Mouse (Mus musculus) limb, embryonic 14.5 days (tissue): ENCODE measurements around the gene Ccar1. TPM values are rescaled to one million over a fixed set of nuclear protein-coding genes. Genes with fewer than 3 reads are reported as not detected.

Source experiments
- ATAC-seq: fragments of 200-750 bp; cut with Nextera tagmentation; 2 replicates; pipeline ENCODE4 v1.8.0; 2017; ENCODE audit warnings: low read depth, moderate number of reproducible peaks, moderate TSS enrichment; ENCODE audit not compliant: low FRiP score
- DNase-seq: peaks from one replicate; pipeline ENCODE4 v3.0.0-alpha.2; 2015; ENCODE audit warnings: low spot score
- H3K27ac ChIP-seq: fragments of 300-500 bp; sonication (generic); replicated peaks from 2 replicates; pipeline ENCODE4 v1.5.1; 2014; ENCODE audit warnings: low read depth, mild to moderate bottlenecking, low read length, moderate library complexity, mixed read lengths
- H3K27me3 ChIP-seq: fragments of 300-500 bp; sonication (generic); 2 replicates; pipeline ENCODE4 v1.6.1; 2014; ENCODE audit warnings: low read length, mixed read lengths; ENCODE audit not compliant: control insufficient read depth, insufficient read depth
- H3K36me3 ChIP-seq: fragments of 300-500 bp; sonication (generic); 2 replicates; pipeline ENCODE4 v1.6.1; 2014; ENCODE audit warnings: mild to moderate bottlenecking, low read length, moderate library complexity, mixed read lengths; ENCODE audit not compliant: control insufficient read depth, insufficient read depth
- H3K4me1 ChIP-seq: fragments of 300-500 bp; sonication (generic); 2 replicates; pipeline ENCODE4 v1.6.1; 2014; ENCODE audit warnings: antibody characterized with exemption, low read length, mixed read lengths; ENCODE audit not compliant: control insufficient read depth, insufficient read depth
- H3K4me2 ChIP-seq: fragments of 300-500 bp; sonication (generic); replicated peaks from 2 replicates; pipeline ENCODE4 v1.6.1; 2014; ENCODE audit warnings: low read depth, mild to moderate bottlenecking, low read length, moderate library complexity; ENCODE audit not compliant: severe bottlenecking
- H3K4me3 ChIP-seq: fragments of 300-500 bp; sonication (generic); replicated peaks from 2 replicates; pipeline ENCODE4 v1.5.1; 2014; ENCODE audit warnings: low read length
- H3K9ac ChIP-seq: fragments of 300-500 bp; sonication (generic); 2 replicates; pipeline ENCODE4 v1.6.1; 2014; ENCODE audit warnings: mild to moderate bottlenecking, low read depth, low read length, moderate library complexity; ENCODE audit not compliant: severe bottlenecking
- H3K9me3 ChIP-seq: fragments of 300-500 bp; sonication (generic); 2 replicates; pipeline ENCODE4 v1.6.1; 2016; ENCODE audit warnings: low read length; ENCODE audit not compliant: control insufficient read depth
- POLR2A ChIP-seq: fragments of 200-500 bp; IDR thresholded peaks from 2 replicates; pipeline ENCODE4 v1.8.0; 2012; ENCODE audit warnings: inconsistent platforms, mild to moderate bottlenecking, moderate library complexity, borderline replicate concordance; ENCODE audit not compliant: insufficient read depth, insufficient read length; ENCODE audit errors: extremely low read depth
- WGBS: fragments of 180-500 bp; shearing (Covaris S2); extraction: QIAGEN DNeasy Blood & Tissue Kit; methylation state at CpG from one replicate; pipeline ENCODE4 v1.1.7; 2014; 5-methylcytosine and 5-hydroxymethylcytosine counted together
- polyA plus RNA-seq, 2 experiments: library from polyadenylated mRNA; depleted of rRNA in 1 of 2; stranded (reverse) in 1 of 2; unstranded in 1 of 2; fragments of >200 nt; fragmentation: Nextera tagmentation in 1 of 2; extraction: Ambion mirVana in 1 of 2; gene quantifications; 2 replicates each; pipeline versions ENCODE4 v1.2.1 to v1.2.3; 2012 to 2014

Gene Ccar1
- polyA plus RNA-seq, 2 experiments = 77.9 to 116 TPM

DNA sequence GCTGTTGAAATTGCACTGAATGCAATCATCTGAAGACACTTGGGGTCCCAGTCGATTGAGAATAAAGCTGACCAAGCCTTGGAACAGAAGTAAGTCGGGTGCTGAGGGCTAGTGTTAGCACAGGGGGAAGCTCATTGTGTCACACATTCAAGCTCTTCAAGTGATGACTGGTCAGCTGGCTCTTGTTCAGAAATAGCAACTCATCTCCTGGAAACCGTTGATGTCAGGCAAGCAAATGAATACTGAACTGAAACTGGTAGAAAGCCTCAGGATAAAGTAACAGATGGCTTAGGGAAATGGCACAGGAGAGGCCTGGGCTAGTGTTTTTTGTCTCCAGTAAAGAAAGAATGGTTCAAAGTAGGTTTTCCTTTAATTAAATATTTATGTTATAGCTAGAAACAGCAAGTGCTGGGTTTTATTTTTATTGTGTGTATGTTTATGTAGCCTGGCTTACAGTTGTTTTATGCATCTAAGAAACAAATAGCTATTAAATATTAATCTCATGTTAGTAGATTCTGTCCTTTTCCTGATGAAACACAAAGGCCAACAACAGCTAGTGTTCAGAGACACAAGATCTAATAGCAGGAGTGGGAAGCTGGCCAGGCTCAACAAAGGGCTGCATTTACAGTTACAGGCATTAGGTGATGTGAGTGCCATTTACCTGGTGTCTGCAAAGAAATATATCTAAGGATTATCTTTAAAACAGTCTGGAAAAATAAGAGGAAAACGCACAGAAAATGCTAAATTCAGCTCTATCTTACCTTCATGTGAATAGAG is 51.9 kb downstream of the Ccar1 start:
- Histone ChIP-seq H3K4me1 (no peaks in the 10 kb centered on the region), H3K9ac (no peak overlapping the region), H3K9me3 (no peaks in the 10 kb centered on the region), H3K4me3 (no peak overlapping the region), H3K27ac (no peak overlapping the region), H3K36me3 (peaks cover 41% of the 10 kb centered on the region), H3K27me3 (no peaks in the 10 kb centered on the region), H3K4me2 (no peak overlapping the region)
- WGBS = 87% methylated on average over 4 of the region's 4 CpGs
- TF ChIP-seq POLR2A = no peak
- no peak for ATAC-seq
- DNase-seq = no peak

DNA sequence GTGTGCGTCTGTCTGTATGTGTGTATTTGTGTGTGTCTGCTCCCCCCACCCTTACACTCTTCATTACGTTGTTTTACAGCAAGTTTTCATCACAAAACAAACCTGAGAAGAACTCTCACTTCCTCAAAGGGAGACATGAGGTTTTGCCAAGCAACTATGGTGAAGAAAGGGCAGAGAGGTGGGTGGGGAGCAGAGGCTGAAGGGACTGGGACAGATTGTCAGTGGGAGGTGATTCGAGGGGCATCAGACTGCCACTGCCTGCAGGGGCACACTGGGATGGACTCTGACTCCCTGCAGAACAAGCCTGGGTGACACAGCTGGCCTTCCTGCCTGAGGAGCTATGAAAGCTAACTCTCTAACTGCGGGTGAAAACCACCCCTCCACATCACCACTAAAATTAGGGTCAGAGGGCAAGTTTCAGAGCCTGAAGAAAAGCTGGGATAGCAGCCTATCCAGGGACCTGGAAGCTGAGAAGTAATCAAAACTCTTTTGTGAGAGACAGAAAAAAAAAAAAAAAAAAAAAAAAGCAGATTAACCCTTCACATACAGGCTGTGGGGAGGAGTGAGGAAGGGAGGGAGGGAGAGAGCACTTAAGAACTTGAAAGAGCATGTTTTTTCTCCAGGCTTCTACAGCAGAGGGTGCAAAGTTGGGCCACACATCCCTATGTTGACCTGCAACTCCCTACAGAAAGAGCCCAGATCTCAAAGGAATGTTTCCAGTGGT is 55.0 kb downstream of the Ccar1 start:
- Histone ChIP-seq H3K4me1 (no peaks in the 10 kb centered on the region), H3K27me3 (no peaks in the 10 kb centered on the region), H3K4me2 (no peak overlapping the region), H3K4me3 (no peak overlapping the region), H3K36me3 (peaks cover 19% of the 10 kb centered on the region), H3K27ac (no peak overlapping the region), H3K9me3 (no peaks in the 10 kb centered on the region), H3K9ac (no peak overlapping the region)
- ATAC-seq = no peak
- TF ChIP-seq POLR2A = no peak
- 46% methylated on average over 4 of the region's 4 CpGs for WGBS
- no peak for DNase-seq

DNA sequence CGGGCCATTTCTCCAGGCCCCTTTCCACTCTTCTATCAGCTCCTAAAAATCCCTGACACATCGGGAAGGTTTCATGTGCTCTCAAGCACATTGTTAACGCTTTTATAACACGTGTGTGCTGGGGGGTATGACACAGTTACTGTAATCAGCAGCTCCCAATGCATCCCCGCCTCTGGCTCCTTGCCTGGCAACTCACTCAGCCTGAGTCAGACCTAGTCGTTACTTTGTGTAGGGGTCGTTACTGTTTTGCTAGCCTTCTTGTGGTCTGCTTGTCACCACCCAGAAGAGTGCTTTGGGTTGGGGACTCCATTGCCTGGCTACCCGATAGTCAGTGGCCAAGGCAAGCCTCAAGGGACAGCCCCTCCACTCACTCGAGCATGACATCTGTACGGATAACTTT is 61.3 kb downstream of the Ccar1 start:
- Histone ChIP-seq H3K27ac (no peak overlapping the region), H3K4me2 (no peak overlapping the region), H3K9me3 (no peaks in the 10 kb centered on the region), H3K4me3 (no peak overlapping the region), H3K27me3 (no peaks in the 10 kb centered on the region), H3K4me1 (peaks cover 4% of the 10 kb centered on the region), H3K36me3 (no peaks in the 10 kb centered on the region), H3K9ac (no peak overlapping the region)
- no peak for TF ChIP-seq POLR2A
- ATAC-seq (no peak), DNase-seq (no peak)
- 57% methylated on average over 10 of the region's 10 CpGs for WGBS

DNA sequence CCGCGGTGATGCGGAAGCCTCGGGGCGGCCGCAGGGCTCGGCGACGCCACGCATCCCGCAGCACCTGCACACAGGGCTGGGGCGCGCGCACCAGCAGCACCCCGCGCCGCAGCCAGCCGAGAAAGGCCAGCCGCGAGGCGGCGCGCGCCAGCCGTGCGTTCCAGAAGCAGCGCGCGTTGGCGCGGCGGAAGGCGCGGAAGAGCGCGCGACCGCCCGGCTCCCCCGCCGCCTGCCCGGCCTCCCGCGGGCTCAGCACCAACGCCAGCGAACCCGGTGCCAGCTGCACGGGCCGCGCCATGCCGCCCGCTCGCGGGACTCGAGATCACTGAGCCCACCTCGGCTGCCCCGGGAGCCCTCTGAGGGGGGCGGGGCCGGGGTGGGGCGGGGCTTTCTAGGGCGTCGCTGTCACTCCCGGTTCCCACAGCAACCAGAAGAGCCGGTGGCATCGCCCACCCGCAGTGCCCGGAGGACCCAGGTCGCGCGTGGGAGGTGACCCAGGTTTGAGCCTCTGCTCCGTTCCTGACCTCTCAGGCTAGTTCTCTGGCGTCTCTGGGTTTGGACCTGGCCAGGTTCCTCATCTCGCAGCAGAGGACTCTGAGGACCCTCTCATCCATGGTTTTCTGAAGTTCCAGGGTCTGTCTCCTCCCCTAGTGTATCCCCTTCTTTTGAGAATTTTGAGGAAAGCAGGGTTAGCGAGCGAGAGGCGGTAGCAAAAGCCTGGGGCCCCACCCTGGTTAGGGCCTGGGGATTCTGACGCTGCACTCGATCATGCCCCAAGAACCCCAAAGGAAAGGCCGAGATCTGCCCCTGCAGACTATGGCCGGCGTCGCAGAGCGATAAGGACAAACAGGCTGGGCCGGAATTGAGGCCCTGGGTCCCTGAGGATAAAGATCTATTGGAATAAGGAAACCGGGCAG is 66.1 kb downstream of the Ccar1 start, which contains the start of gene Stox1:
Gene Stox1, minus strand, starts transcription at position 358 of the 917 bp plus-strand sequence.
- DNase-seq (peak; percentile 67), ATAC-seq (peak; percentile 83)
- Histone ChIP-seq H3K4me3 (peak within 1 kb of the TSS; percentile 74), H3K9ac (peak within 1 kb of the TSS; percentile 64), H3K27ac (no peak within 1 kb of the TSS), H3K9me3 (no peaks in the 10 kb centered on the region), H3K36me3 (no peaks in the 10 kb centered on the region), H3K4me2 (peak within 1 kb of the TSS; percentile 93), H3K27me3 (no peaks in the 10 kb centered on the region), H3K4me1 (peaks cover 4% of the 10 kb centered on the region)
- no peak for TF ChIP-seq POLR2A
- 7% methylated on average over 25 of the region's 85 CpGs for WGBS

DNA sequence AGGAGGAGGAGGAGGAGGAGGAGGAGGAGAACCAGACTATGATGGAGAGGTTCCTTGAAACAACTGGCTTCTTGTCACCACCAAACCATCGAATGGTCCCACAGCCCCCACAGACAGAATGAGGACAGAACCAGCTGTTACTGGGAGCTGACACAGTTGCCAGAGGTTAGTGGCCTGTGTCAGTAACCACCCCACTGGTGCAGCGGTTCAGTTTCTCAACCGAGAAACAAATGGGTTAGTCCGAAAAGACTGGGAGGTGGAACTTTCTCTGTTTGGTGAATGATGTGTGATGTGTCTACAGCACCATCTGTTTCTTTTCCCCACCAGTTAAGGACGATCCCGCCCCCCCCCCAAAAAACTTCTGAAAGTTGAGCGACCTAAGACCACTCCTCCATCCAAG is 67.2 kb downstream of the Ccar1 start:
- DNase-seq (no peak), ATAC-seq (no peak)
- no peak for TF ChIP-seq POLR2A
- WGBS = 8% methylated on average over 7 of the region's 7 CpGs
- Histone ChIP-seq H3K27ac (no peak overlapping the region), H3K9ac (no peak overlapping the region), H3K27me3 (no peaks in the 10 kb centered on the region), H3K4me1 (peaks cover 4% of the 10 kb centered on the region), H3K4me3 (no peak overlapping the region), H3K36me3 (no peaks in the 10 kb centered on the region), H3K9me3 (no peaks in the 10 kb centered on the region), H3K4me2 (peak overlapping the region; percentile 93)
